Mouse (Mus musculus) bone marrow, adult 2 months (tissue): ENCODE measurements around the gene Elf2. TPM values are rescaled to one million over a fixed set of nuclear protein-coding genes. Genes with fewer than 3 reads are reported as not detected.

Experiments used
- H3K27ac ChIP-seq: fragments of 200-500 bp; 2 replicates; pipeline ENCODE4 v1.5.1; 2012; ENCODE audit warnings: low read depth, mild to moderate bottlenecking, control low read depth, inconsistent platforms, low read length; ENCODE audit not compliant: control insufficient read depth, poor library complexity, insufficient read depth
- H3K4me1 ChIP-seq: fragments of 200-500 bp; 2 replicates; pipeline ENCODE4 v1.6.1; 2011; ENCODE audit warnings: low read length; ENCODE audit not compliant: control insufficient read depth, insufficient read depth
- H3K4me3 ChIP-seq: fragments of 200-500 bp; replicated peaks from 2 replicates; pipeline ENCODE3; 2011; ENCODE audit warnings: mild to moderate bottlenecking, low read depth, low read length, control low read depth; ENCODE audit not compliant: control insufficient read depth
- CTCF ChIP-seq: fragments of 200-500 bp; IDR thresholded peaks from 2 replicates; pipeline ENCODE4 v1.5.1; 2011; ENCODE audit warnings: low read length, control low read depth; ENCODE audit not compliant: control insufficient read depth, insufficient read depth
- POLR2A ChIP-seq: fragments of 200-500 bp; IDR thresholded peaks from 2 replicates; pipeline ENCODE4 v1.6.1; 2011; ENCODE audit warnings: low read depth, mild to moderate bottlenecking, control low read depth, low read length, borderline replicate concordance; ENCODE audit not compliant: control insufficient read depth
- WGBS: fragments of 180-500 bp; shearing (Covaris S2); methylation state at CpG from one replicate; pipeline ENCODE4 v1.1.7; 2018; 5-methylcytosine and 5-hydroxymethylcytosine counted together
- polyA plus RNA-seq: library from polyadenylated mRNA; stranded (reverse); fragments of >200 nt; gene quantifications from 2 replicates; pipeline ENCODE4 v1.2.4, GENCODE M21; 2011; ENCODE audit warnings: low replicate concordance; ENCODE audit not compliant: missing spikeins, insufficient read depth, insufficient read length

Elf2 gene
- polyA plus RNA-seq, 1 experiment = 27.6 TPM

DNA sequence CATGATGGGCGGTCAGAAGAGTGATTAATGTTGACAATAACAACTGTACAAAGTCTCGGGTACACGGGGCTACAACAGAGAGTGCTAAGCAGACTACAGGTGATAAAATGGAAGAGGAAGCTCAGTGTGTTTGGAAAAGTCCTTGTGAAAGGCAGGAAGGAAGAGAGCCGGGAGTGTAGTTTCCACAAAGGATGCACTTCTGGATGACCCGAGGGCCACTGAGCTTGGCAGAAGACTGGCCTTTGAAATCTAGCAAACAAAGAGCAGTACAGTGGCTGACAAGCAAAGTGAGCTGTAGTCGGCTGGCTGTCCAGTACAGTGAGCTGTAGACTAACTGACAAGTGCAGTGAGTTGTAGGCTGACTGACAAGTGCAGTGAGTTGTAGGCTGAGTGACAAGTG is 38.9 kb downstream of the Elf2 start:
- WGBS = 57% methylated on average over 6 of the region's 6 CpGs
- Histone ChIP-seq H3K4me1 (peaks cover 2% of the 10 kb centered on the region), H3K27ac (no peak overlapping the region), H3K4me3 (no peak overlapping the region)
- no peak for TF ChIP-seq POLR2A
- no peak for TF ChIP-seq CTCF

- WGBS = 24% methylated on average over 1 of the region's 1 CpGs
- Histone ChIP-seq H3K4me1 (peaks cover 2% of the 10 kb centered on the region), H3K27ac (no peak overlapping the region), H3K4me3 (no peak overlapping the region)
- TF ChIP-seq CTCF (no peak), POLR2A (no peak)
These were observed 43.7 kb downstream of the Elf2 start for GRCm38 (mm10) chr3:51296790-51297189.

DNA sequence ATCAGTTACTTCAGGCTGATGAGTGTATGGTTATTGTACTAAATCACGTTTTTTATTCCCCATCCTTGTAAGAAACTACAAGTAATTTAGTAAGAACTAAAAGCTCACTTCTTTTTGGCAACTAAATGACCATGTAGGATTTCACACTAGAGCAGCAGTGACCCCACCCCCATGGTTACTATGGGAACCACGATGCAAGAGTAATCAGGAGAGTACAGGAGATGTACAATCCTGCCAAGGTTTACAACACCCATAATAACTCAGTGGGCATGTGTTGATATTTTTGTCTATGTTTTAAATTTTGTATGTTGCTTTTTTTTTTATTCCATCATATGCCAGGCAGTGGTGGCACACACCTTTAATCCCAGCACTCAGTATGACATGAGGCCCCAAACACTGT is 45.2 kb downstream of the Elf2 start:
- peaks cover 3% of the 10 kb centered on the region for H3K4me1 ChIP-seq
- 56% methylated on average over 2 of the region's 2 CpGs for WGBS
- no peak overlapping the region for H3K4me3 ChIP-seq
- H3K27ac ChIP-seq = no peak overlapping the region
- no peak for TF ChIP-seq POLR2A
- no peak for TF ChIP-seq CTCF

- H3K4me3 ChIP-seq = no peak overlapping the region
- TF ChIP-seq POLR2A = no peak
- no peak for TF ChIP-seq CTCF
- H3K27ac ChIP-seq = no peak overlapping the region
- peaks cover 5% of the 10 kb centered on the region for H3K4me1 ChIP-seq
- 79% methylated on average over 2 of the region's 2 CpGs for WGBS
These were observed 46.2 kb downstream of the Elf2 start for GRCm38 (mm10) chr3:51294251-51294650.

DNA sequence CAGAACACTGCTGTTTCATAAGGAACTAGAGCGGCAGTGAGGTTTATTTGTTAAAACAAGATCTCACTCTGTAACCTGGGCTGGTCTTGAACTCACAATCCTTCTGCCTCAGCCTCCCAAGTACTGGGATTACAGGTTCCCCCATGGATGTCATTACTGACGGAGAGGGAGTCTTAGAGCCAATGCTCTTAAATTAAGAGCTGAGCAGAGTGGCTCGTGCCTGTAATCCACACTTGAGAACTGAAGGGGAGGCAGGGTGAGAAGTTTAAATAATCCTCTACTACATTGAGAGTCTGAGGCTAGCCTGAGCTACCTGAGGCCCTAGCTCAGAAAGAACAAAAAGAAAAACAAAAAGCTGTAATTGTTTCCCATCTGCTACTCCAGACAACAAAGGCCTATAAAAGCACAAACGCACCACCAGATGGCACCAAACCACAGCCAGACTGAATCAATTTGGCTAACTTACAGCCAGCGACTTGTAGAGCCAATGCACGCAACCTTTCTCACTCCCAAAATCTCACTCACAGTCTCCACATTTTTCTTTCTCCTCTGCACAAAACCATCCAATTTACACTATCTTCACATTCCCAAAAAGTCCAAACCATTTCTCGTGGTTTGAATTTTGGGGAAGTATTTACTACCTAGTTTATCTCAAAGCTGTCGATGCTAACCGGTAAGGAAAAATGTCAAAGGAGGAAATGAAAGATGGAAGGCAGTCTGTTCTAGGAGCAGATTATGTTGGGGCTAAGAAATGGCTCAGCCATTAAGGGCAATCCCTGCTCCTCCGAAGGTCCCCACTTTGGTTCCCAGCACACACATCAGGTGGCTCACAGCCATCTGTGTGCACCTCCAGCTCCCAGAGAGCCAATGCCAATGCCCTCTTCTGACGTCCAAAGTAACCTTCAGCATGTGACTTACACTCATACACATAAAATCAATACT is 51.3 kb downstream of the Elf2 start:
- Histone ChIP-seq H3K4me3 (no peak overlapping the region), H3K4me1 (peaks cover 3% of the 10 kb centered on the region), H3K27ac (no peak overlapping the region)
- TF ChIP-seq CTCF (peak; percentile 70), POLR2A (no peak)
- WGBS = 45% methylated on average over 11 of the region's 11 CpGs

DNA sequence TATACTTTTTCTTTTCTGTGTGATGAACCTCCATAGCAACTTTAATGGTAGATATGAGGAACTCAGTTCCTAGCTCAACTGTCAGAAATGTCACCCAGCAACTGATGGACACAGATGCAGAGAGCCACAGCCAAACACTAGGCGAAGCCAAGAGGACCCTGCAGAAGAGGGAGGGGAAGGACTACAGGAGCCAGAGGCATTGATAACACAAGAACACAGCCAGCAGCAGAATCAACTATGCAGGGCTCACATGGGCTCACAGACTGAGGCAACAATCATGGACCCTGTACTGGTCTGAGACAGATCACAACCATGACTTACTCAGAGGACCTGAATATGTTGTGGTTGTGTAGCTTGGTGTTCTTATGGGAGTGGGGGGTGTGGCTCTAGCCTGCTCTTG is 56.1 kb downstream of the Elf2 start:
- no peak overlapping the region for H3K4me3 ChIP-seq
- H3K4me1 ChIP-seq = peaks cover 1% of the 10 kb centered on the region; the same call in 1 of the 2 replicates
- 62% methylated on average over 1 of the region's 1 CpGs for WGBS
- H3K27ac ChIP-seq = no peak overlapping the region
- TF ChIP-seq CTCF (no peak), POLR2A (no peak)

- 72% methylated on average over 4 of the region's 4 CpGs for WGBS
- no peak for TF ChIP-seq CTCF
- no peak for TF ChIP-seq POLR2A
- H3K27ac ChIP-seq = no peak overlapping the region
These were observed 58.7 kb downstream of the Elf2 start for GRCm38 (mm10) chr3:51281727-51282126.

GRCm38 (mm10) chr3:51278433-51278832 is 62.0 kb downstream of the Elf2 start:
- H3K4me3 ChIP-seq = no peak overlapping the region
- no peak overlapping the region for H3K27ac ChIP-seq
- TF ChIP-seq POLR2A = no peak
- no peak for TF ChIP-seq CTCF
- WGBS = 89% methylated on average over 4 of the region's 4 CpGs
- peaks cover 1% of the 10 kb centered on the region; the same call in 1 of the 2 replicates for H3K4me1 ChIP-seq

More at GRCm38 (mm10) chr3:51281727-51282126, 58.7 kb downstream of the Elf2 start:
- H3K4me3 ChIP-seq = no peak overlapping the region
- peaks cover 1% of the 10 kb centered on the region; the same call in 1 of the 2 replicates for H3K4me1 ChIP-seq
